Mouse (Mus musculus): ENCODE data around the gene Galt.
A peak's percentile ranks its signal among the peaks of the same experiment; 100 is the strongest.
"Not testable (repeated sequence)": the region's sequence is repeated elsewhere in the genome, so short reads cannot be mapped to it uniquely, and the experiment has no call there.

Galt gene

GRCm38 (mm10) chr4:41740380-41741157 lies 14.5 kb upstream of the Galt start:
- ATAC-seq (ENCODE audit: low TSS enrichment): peak; percentile 52

- ATAC-seq (ENCODE audit: low TSS enrichment): peak; percentile 85
Measured at GRCm38 (mm10) chr4:41741158-41741560, 13.9 kb upstream of the Galt start.

GRCm38 (mm10) chr4:41744131-41744530 lies 10.9 kb upstream of the Galt start:
- no peak for ATAC-seq (ENCODE audit: low TSS enrichment)

GRCm38 (mm10) chr4:41745021-41745420 lies 10.0 kb upstream of the Galt start:
- no peak for ATAC-seq (ENCODE audit: low TSS enrichment)

GRCm38 (mm10) chr4:41755338-41756305 lies 594 bp downstream of the Galt start, which contains the start of gene Sigmar1:
Gene Sigmar1, minus strand, starts transcription at chr4:41756157.
- ATAC-seq (ENCODE audit: low TSS enrichment): peak; percentile 32

- 0 out of 2 replicates have a peak, but pooled peaks have one; percentile 0 for ATAC-seq (ENCODE audit: low TSS enrichment)
Measured at GRCm38 (mm10) chr4:41756440-41756839, 1.4 kb downstream of the Galt start.

- ATAC-seq (ENCODE audit: low TSS enrichment): no peak
Measured at GRCm38 (mm10) chr4:41757321-41757720, 2.3 kb downstream of the Galt start.

GRCm38 (mm10) chr4:41758021-41758420 lies 3.0 kb downstream of the Galt start:
- ATAC-seq (ENCODE audit: low TSS enrichment): no peak

- ATAC-seq (ENCODE audit: low TSS enrichment): no peak
Measured at GRCm38 (mm10) chr4:41758701-41759100, 3.7 kb downstream of the Galt start.

- ATAC-seq (ENCODE audit: low TSS enrichment): no peak
Measured at GRCm38 (mm10) chr4:41759206-41759605, 4.2 kb downstream of the Galt start.

- ATAC-seq (ENCODE audit: low TSS enrichment): no peak
Measured at GRCm38 (mm10) chr4:41759656-41760287, 4.7 kb downstream of the Galt start.

- ATAC-seq (ENCODE audit: low TSS enrichment): 0 out of 2 replicates have a peak, but pooled peaks have one; percentile 32
Measured at GRCm38 (mm10) chr4:41760288-41760721, 5.3 kb downstream of the Galt start.

- ATAC-seq (ENCODE audit: low TSS enrichment): peak; percentile 14; the same call in 1 of the 2 replicates
Measured at GRCm38 (mm10) chr4:41760911-41761310, 5.9 kb downstream of the Galt start.

- ATAC-seq (ENCODE audit: low TSS enrichment): no peak
Measured at GRCm38 (mm10) chr4:41761680-41762079, 6.7 kb downstream of the Galt start.

GRCm38 (mm10) chr4:41762099-41762687 lies 7.2 kb downstream of the Galt start:
- no peak for ATAC-seq (ENCODE audit: low TSS enrichment)

GRCm38 (mm10) chr4:41762688-41763114 lies 7.7 kb downstream of the Galt start:
- ATAC-seq (ENCODE audit: low TSS enrichment): not testable (repeated sequence)

GRCm38 (mm10) chr4:41763176-41763575 lies 8.1 kb downstream of the Galt start:
- ATAC-seq (ENCODE audit: low TSS enrichment): not testable (repeated sequence)

GRCm38 (mm10) chr4:41767301-41767700 lies 12.3 kb downstream of the Galt start:
- ATAC-seq (ENCODE audit: low TSS enrichment): not testable (repeated sequence)

GRCm38 (mm10) chr4:41772946-41773345 lies 17.9 kb downstream of the Galt start:
- not testable (repeated sequence) for ATAC-seq (ENCODE audit: low TSS enrichment)

GRCm38 (mm10) chr4:41773502-41773901 lies 18.5 kb downstream of the Galt start:
- not testable (repeated sequence) for ATAC-seq (ENCODE audit: low TSS enrichment)

GRCm38 (mm10) chr4:41774002-41774401 lies 19.0 kb downstream of the Galt start, which contains the start of gene Ccl27a:
Gene Ccl27a, minus strand, starts transcription at chr4:41774247.
- not testable (repeated sequence) for ATAC-seq (ENCODE audit: low TSS enrichment)

Measured in frontal cortex, adult (tissue).